Mouse (Mus musculus) intestine, postnatal 0 days (tissue): ENCODE results near the gene Gm16513. TPM values are rescaled to one million over a fixed set of nuclear protein-coding genes. Genes with fewer than 3 reads are reported as not detected.
"Not testable (repeated sequence)": the region's sequence is repeated elsewhere in the genome, so short reads cannot be mapped to it uniquely, and the experiment has no call there.

Experiments
- ATAC-seq: fragments of 200-750 bp; cut with Nextera tagmentation; 2 replicates; pipeline ENCODE4 v1.8.0; 2017; ENCODE audit warnings: mild to moderate bottlenecking, moderate TSS enrichment, moderate library complexity
- H3K27ac ChIP-seq: fragments of 300-500 bp; sonication (generic); 2 replicates; pipeline ENCODE4 v1.5.1; 2014; ENCODE audit warnings: mild to moderate bottlenecking, low read depth, low read length, moderate library complexity
- H3K27me3 ChIP-seq: fragments of 300-500 bp; sonication (generic); replicated peaks from 2 replicates; pipeline ENCODE4 v1.6.1; 2014; ENCODE audit warnings: low read length, mixed read lengths; ENCODE audit not compliant: control insufficient read depth, insufficient read depth
- H3K36me3 ChIP-seq: fragments of 300-500 bp; sonication (generic); 2 replicates; pipeline ENCODE4 v1.6.1; 2014; ENCODE audit warnings: mild to moderate bottlenecking, moderate library complexity; ENCODE audit not compliant: control insufficient read depth, insufficient read depth
- H3K4me1 ChIP-seq: fragments of 300-500 bp; sonication (generic); replicated peaks from 2 replicates; pipeline ENCODE4 v1.6.1; 2014; ENCODE audit warnings: antibody characterized with exemption, low read length, mixed read lengths; ENCODE audit not compliant: control insufficient read depth, insufficient read depth
- H3K4me2 ChIP-seq: fragments of 300-500 bp; sonication (generic); replicated peaks from 2 replicates; pipeline ENCODE4 v1.6.1; 2014; ENCODE audit warnings: low read depth, mild to moderate bottlenecking, moderate library complexity
- H3K4me3 ChIP-seq: fragments of 300-500 bp; sonication (generic); 2 replicates; pipeline ENCODE4 v1.5.1; 2014; ENCODE audit warnings: low read depth, low read length
- H3K9ac ChIP-seq: fragments of 300-500 bp; sonication (generic); 2 replicates; pipeline ENCODE4 v1.6.1; 2014; ENCODE audit warnings: mild to moderate bottlenecking, low read depth, low read length
- H3K9me3 ChIP-seq: fragments of 300-500 bp; sonication (generic); 2 replicates; pipeline ENCODE4 v1.6.1; 2016; ENCODE audit warnings: mixed run types; ENCODE audit not compliant: control insufficient read depth
- WGBS: fragments of 180-500 bp; shearing (Covaris S2); extraction: QIAGEN DNeasy Blood & Tissue Kit; methylation state at CpG from one replicate; pipeline ENCODE4 v1.1.7; 2014; 5-methylcytosine and 5-hydroxymethylcytosine counted together
- polyA plus RNA-seq: library from polyadenylated mRNA; unstranded; fragments of >200 nt; fragmentation: Nextera tagmentation; extraction: Ambion mirVana; gene quantifications from 2 replicates; pipeline ENCODE4 v1.2.1, GENCODE M21; 2015

Gene Gm16513
- not detected in 2 replicates for polyA plus RNA-seq

GRCm38 (mm10) chr5:95182324-95182723 is at the start of gene Gm16513:
TSS of gene Gm16513 (plus strand) at chr5:95182624.
- not testable (repeated sequence) for H3K4me1 ChIP-seq, H3K27me3 ChIP-seq, H3K9me3 ChIP-seq, H3K4me3 ChIP-seq, ATAC-seq, H3K27ac ChIP-seq, H3K4me2 ChIP-seq, H3K9ac ChIP-seq, H3K36me3 ChIP-seq
- WGBS = no CpG with 5 or more reads among the region's 1 CpGs

Other genes with a start within 250 kb of the Gm16513 start
- gene Gm6367, start 194.0 kb upstream of the Gm16513 start, polyA plus RNA-seq = not detected in 2 replicates
- not detected in 2 replicates for gene Gm7942, start 75.7 kb upstream of the Gm16513 start, polyA plus RNA-seq
- gene Gm10424, start 90.1 kb downstream of the Gm16513 start, polyA plus RNA-seq = not detected in 2 replicates
- not detected in 2 replicates for gene Gm3259, start 123.3 kb downstream of the Gm16513 start, polyA plus RNA-seq